29 mouse cellular contexts compared by ENCODE assay signal in the genomic region with DNA sequence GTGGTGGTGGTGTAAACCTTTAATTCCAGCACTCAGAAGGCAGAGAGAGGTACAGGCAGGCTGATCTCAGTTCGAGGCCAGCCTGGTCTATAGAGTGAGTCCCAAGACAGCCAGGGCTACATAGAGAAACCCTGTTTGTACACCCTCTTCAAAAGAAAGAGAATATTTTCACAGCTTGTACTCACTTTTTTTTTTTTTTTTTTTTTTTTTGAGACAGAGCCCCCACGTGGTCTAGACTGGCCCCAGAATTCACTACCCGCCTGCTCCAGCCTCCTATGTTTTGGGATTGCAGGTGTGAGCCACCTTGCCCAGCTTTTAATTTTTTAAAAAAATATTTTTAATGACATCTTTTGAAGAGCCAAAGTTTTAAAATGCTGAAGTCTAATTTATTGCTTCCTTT. TPM values are rescaled to one million over a fixed set of nuclear protein-coding genes. Genes with fewer than 3 reads are reported as not detected.
A peak's percentile ranks its signal among the peaks of the same experiment; 100 is the strongest.
DNase-seq lines count a peak whose midpoint lies in the region; ATAC-seq lines count a peak whose summit lies in the region.
"Had no signal": no experiment of that assay in that cellular context is flagged by ENCODE, and none has a peak within 500 bp of the region (broad histone marks: within the 10 kb centered on the region; RNA-seq: fewer than 3 reads in every experiment).

No protein-coding gene starts in this region.

- peak; percentile 72 for DNase-seq in midbrain, embryonic 11.5 days (ENCODE audit: low spot score, missing footprints)
- no peak for DNase-seq in midbrain, embryonic 10.5 days (ENCODE audit: low spot score)
- DNase-seq in kidney, postnatal 10 days, result no peak
- no peak for DNase-seq in kidney, postnatal 14 days
- DNase-seq: adrenal gland, postnatal 10 days; adrenal gland, postnatal 36 days; cerebellum, adult 18-20 months; cerebellum, adult 9-10 months; cerebellum, postnatal 14 days; gastrocnemius, adult 2 months; gastrocnemius, postnatal 14 days; heart, postnatal 10 days; heart, postnatal 36 days had no signal

- no peak for ATAC-seq in midbrain, embryonic 11.5 days (ENCODE audit: low FRiP score)
- ATAC-seq in liver, embryonic 12.5 days, result no peak
- ATAC-seq in liver, embryonic 15.5 days (ENCODE audit: insufficient read depth), result no peak
- ATAC-seq in heart, embryonic 12.5 days (ENCODE audit: insufficient number of reproducible peaks, low FRiP score), result no peak
- ATAC-seq: CD4-positive, CD25-positive, alpha-beta regulatory T cell, adult 4 months; forebrain, embryonic 16.5 days; hindbrain, embryonic 16.5 days; Patski had no signal

- no peaks in the 10 kb centered on the region for H3K36me3 ChIP-seq in midbrain, embryonic 11.5 days (ENCODE audit: control insufficient read depth, insufficient read depth, low read length)
- H3K36me3 ChIP-seq in midbrain, embryonic 10.5 days, result no peaks in the 10 kb centered on the region
- no peaks in the 10 kb centered on the region for H3K36me3 ChIP-seq in liver, embryonic 12.5 days
- no peaks in the 10 kb centered on the region for H3K36me3 ChIP-seq in liver, embryonic 15.5 days (replicated peaks)
- H3K36me3 ChIP-seq in heart, embryonic 12.5 days, result no peaks in the 10 kb centered on the region
- H3K36me3 ChIP-seq: embryonic facial prominence, embryonic 12.5 days; embryonic facial prominence, embryonic 15.5 days; forebrain, embryonic 12.5 days; heart, embryonic 15.5 days; hindbrain, embryonic 10.5 days; hindbrain, embryonic 13.5 days had no signal

- no peaks in the 10 kb centered on the region for H3K27me3 ChIP-seq in midbrain, embryonic 11.5 days (ENCODE audit: control insufficient read depth, insufficient read depth, low read length)
- H3K27me3 ChIP-seq in midbrain, embryonic 10.5 days (ENCODE audit: low read depth, poor library complexity, severe bottlenecking), result no peaks in the 10 kb centered on the region
- H3K27me3 ChIP-seq in liver, embryonic 12.5 days (replicated peaks), result no peaks in the 10 kb centered on the region
- no peaks in the 10 kb centered on the region for H3K27me3 ChIP-seq in liver, embryonic 15.5 days
- no peaks in the 10 kb centered on the region for H3K27me3 ChIP-seq in heart, embryonic 12.5 days (replicated peaks)
- H3K27me3 ChIP-seq: embryonic facial prominence, embryonic 12.5 days; embryonic facial prominence, embryonic 15.5 days; forebrain, embryonic 12.5 days; hindbrain, embryonic 13.5 days; Patski had no signal

- no peaks in the 10 kb centered on the region for H3K9me3 ChIP-seq in midbrain, embryonic 11.5 days (ENCODE audit: control insufficient read depth, low read length)
- H3K9me3 ChIP-seq in midbrain, embryonic 10.5 days (replicated peaks), result no peaks in the 10 kb centered on the region
- H3K9me3 ChIP-seq in liver, embryonic 12.5 days (replicated peaks), result no peaks in the 10 kb centered on the region
- H3K9me3 ChIP-seq in liver, embryonic 15.5 days (replicated peaks), result no peaks in the 10 kb centered on the region
- H3K9me3 ChIP-seq in heart, embryonic 12.5 days (replicated peaks), result no peaks in the 10 kb centered on the region
- H3K9me3 ChIP-seq: embryonic facial prominence, embryonic 12.5 days; embryonic facial prominence, embryonic 15.5 days; forebrain, embryonic 12.5 days; heart, embryonic 15.5 days; hindbrain, embryonic 10.5 days; hindbrain, embryonic 13.5 days had no signal

- H3K4me1 ChIP-seq in midbrain, embryonic 11.5 days (ENCODE audit: control insufficient read depth, insufficient read depth, low read length), result no peaks in the 10 kb centered on the region
- H3K4me1 ChIP-seq in midbrain, embryonic 10.5 days, result no peaks in the 10 kb centered on the region
- peaks cover 75% of the 10 kb centered on the region for H3K4me1 ChIP-seq in liver, embryonic 12.5 days
- peaks cover 71% of the 10 kb centered on the region for H3K4me1 ChIP-seq in liver, embryonic 15.5 days (replicated peaks)
- H3K4me1 ChIP-seq in heart, embryonic 12.5 days (replicated peaks), result peaks cover 10% of the 10 kb centered on the region
- H3K4me1 ChIP-seq: embryonic facial prominence, embryonic 12.5 days; embryonic facial prominence, embryonic 15.5 days; forebrain, embryonic 12.5 days; hindbrain, embryonic 10.5 days; hindbrain, embryonic 13.5 days had no signal

- 64% methylated on average over 3 of the region's 3 CpGs for WGBS in midbrain, embryonic 11.5 days
- WGBS in midbrain, embryonic 10.5 days, result 79% methylated on average over 3 of the region's 3 CpGs
- 57% methylated on average over 3 of the region's 3 CpGs for WGBS in liver, embryonic 12.5 days (ENCODE audit: insufficient replicate concordance)
- WGBS in liver, embryonic 15.5 days (ENCODE audit: insufficient replicate concordance), result 59% methylated on average over 3 of the region's 3 CpGs
- WGBS in heart, embryonic 12.5 days, result 70% methylated on average over 3 of the region's 3 CpGs

- H3K27ac ChIP-seq in midbrain, embryonic 11.5 days (ENCODE audit: low read depth, low read length), result no peak overlapping the region
- no peak overlapping the region for H3K27ac ChIP-seq in midbrain, embryonic 10.5 days (replicated peaks)
- peak overlapping the region; percentile 91 for H3K27ac ChIP-seq in liver, embryonic 12.5 days
- peak overlapping the region; percentile 94 for H3K27ac ChIP-seq in liver, embryonic 15.5 days (replicated peaks)
- H3K27ac ChIP-seq in heart, embryonic 12.5 days (ENCODE audit: poor library complexity, severe bottlenecking), result no peak overlapping the region
- H3K27ac ChIP-seq: embryonic facial prominence, embryonic 12.5 days; embryonic facial prominence, embryonic 15.5 days; forebrain, embryonic 12.5 days; gastrocnemius, adult 2 months; heart, embryonic 15.5 days; hindbrain, embryonic 10.5 days; hindbrain, embryonic 13.5 days had no signal

- H3K4me3 ChIP-seq in midbrain, embryonic 11.5 days (ENCODE audit: low read depth, low read length), result no peak overlapping the region
- no peak overlapping the region for H3K4me3 ChIP-seq in midbrain, embryonic 10.5 days
- H3K4me3 ChIP-seq in liver, embryonic 12.5 days, result no peak overlapping the region
- H3K4me3 ChIP-seq in liver, embryonic 15.5 days (replicated peaks), result no peak overlapping the region
- H3K4me3 ChIP-seq in heart, embryonic 12.5 days, result no peak overlapping the region
- H3K4me3 ChIP-seq: embryonic facial prominence, embryonic 12.5 days; embryonic facial prominence, embryonic 15.5 days; forebrain, embryonic 12.5 days; gastrocnemius, adult 2 months; heart, embryonic 15.5 days; hindbrain, embryonic 10.5 days; hindbrain, embryonic 13.5 days had no signal

- H3K4me2 ChIP-seq in midbrain, embryonic 11.5 days, result no peak overlapping the region
- no peak overlapping the region for H3K4me2 ChIP-seq in liver, embryonic 12.5 days
- peak overlapping the region; percentile 72; the same call in 1 of the 2 replicates for H3K4me2 ChIP-seq in liver, embryonic 15.5 days
- H3K4me2 ChIP-seq in heart, embryonic 12.5 days, result no peak overlapping the region
- H3K4me2 ChIP-seq: embryonic facial prominence, embryonic 12.5 days; embryonic facial prominence, embryonic 15.5 days; forebrain, embryonic 12.5 days; heart, embryonic 11.5 days; heart, embryonic 15.5 days; hindbrain, embryonic 13.5 days had no signal

- no peak overlapping the region for H3K9ac ChIP-seq in midbrain, embryonic 11.5 days (ENCODE audit: low read length)
- H3K9ac ChIP-seq in liver, embryonic 12.5 days, result no peak overlapping the region
- no peak overlapping the region for H3K9ac ChIP-seq in liver, embryonic 15.5 days
- H3K9ac ChIP-seq in heart, embryonic 12.5 days, result no peak overlapping the region
- H3K9ac ChIP-seq: embryonic facial prominence, embryonic 12.5 days; embryonic facial prominence, embryonic 15.5 days; forebrain, embryonic 12.5 days; heart, embryonic 15.5 days; hindbrain, embryonic 13.5 days had no signal

RNA-seq across cellular contexts. Expression of gene Msmp, which starts 19.8 kb away (rescaled TPM):
- 0.63 TPM in 1 of 2 replicates, not detected in the other for polyA plus RNA-seq in midbrain, embryonic 11.5 days (2014; fragmentation: Nextera tagmentation; extraction: Ambion mirVana)
- 0.32 and 0.74 TPM in 2 replicates for polyA plus RNA-seq in midbrain, embryonic 10.5 days (2016; fragmentation: Nextera tagmentation; extraction: Ambion mirVana)
- 1.1 TPM in 1 of 2 replicates, not detected in the other for polyA plus RNA-seq in liver, embryonic 12.5 days (2016; fragmentation: Nextera tagmentation; extraction: Ambion mirVana)
- 0.58 TPM in 1 of 2 replicates, not detected in the other for polyA plus RNA-seq in liver, embryonic 15.5 days (2015; fragmentation: Nextera tagmentation; extraction: Ambion mirVana)
- 0.50 and 1.3 TPM in 2 replicates for polyA plus RNA-seq in heart, embryonic 12.5 days (2016; fragmentation: Nextera tagmentation; extraction: Ambion mirVana)
- polyA plus RNA-seq: C2C12; CD4-positive, CD25-positive, alpha-beta regulatory T cell, adult 4 months; frontal cortex, adult 2 months; heart, embryonic 11.5 days; hindbrain, embryonic 13.5 days; Patski had no signal

RNA-seq across cellular contexts. Expression of gene Gba2, which starts 25.4 kb away (rescaled TPM):
- 24.5 and 26.1 TPM in 2 replicates for polyA plus RNA-seq in midbrain, embryonic 11.5 days (2014; fragmentation: Nextera tagmentation; extraction: Ambion mirVana)
- polyA plus RNA-seq in midbrain, embryonic 10.5 days (2016; fragmentation: Nextera tagmentation; extraction: Ambion mirVana), result 26.7 and 31.6 TPM in 2 replicates
- polyA plus RNA-seq in liver, embryonic 12.5 days (2016; fragmentation: Nextera tagmentation; extraction: Ambion mirVana), result 23.5 and 23.6 TPM in 2 replicates
- polyA plus RNA-seq in liver, embryonic 15.5 days (2015; fragmentation: Nextera tagmentation; extraction: Ambion mirVana), result 16.7 and 18.8 TPM in 2 replicates
- 25.5 and 25.8 TPM in 2 replicates for polyA plus RNA-seq in heart, embryonic 12.5 days (2016; fragmentation: Nextera tagmentation; extraction: Ambion mirVana)

RNA-seq across cellular contexts. Expression of gene Rgp1, which starts 25.6 kb away (rescaled TPM):
- 22.0 and 25.2 TPM in 2 replicates for polyA plus RNA-seq in midbrain, embryonic 11.5 days (2014; fragmentation: Nextera tagmentation; extraction: Ambion mirVana)
- polyA plus RNA-seq in midbrain, embryonic 10.5 days (2016; fragmentation: Nextera tagmentation; extraction: Ambion mirVana), result 20.7 and 21.0 TPM in 2 replicates
- polyA plus RNA-seq in liver, embryonic 12.5 days (2016; fragmentation: Nextera tagmentation; extraction: Ambion mirVana), result 17.4 and 18.0 TPM in 2 replicates
- polyA plus RNA-seq in liver, embryonic 15.5 days (2015; fragmentation: Nextera tagmentation; extraction: Ambion mirVana), result 13.6 and 15.7 TPM in 2 replicates
- polyA plus RNA-seq in heart, embryonic 12.5 days (2016; fragmentation: Nextera tagmentation; extraction: Ambion mirVana), result 20.4 and 26.4 TPM in 2 replicates

RNA-seq across cellular contexts. Expression of gene Npr2, which starts 27.6 kb away (rescaled TPM):
- 14.0 and 15.5 TPM in 2 replicates for polyA plus RNA-seq in midbrain, embryonic 11.5 days (2014; fragmentation: Nextera tagmentation; extraction: Ambion mirVana)
- 11.7 and 14.3 TPM in 2 replicates for polyA plus RNA-seq in midbrain, embryonic 10.5 days (2016; fragmentation: Nextera tagmentation; extraction: Ambion mirVana)
- 1.5 and 2.1 TPM in 2 replicates for polyA plus RNA-seq in liver, embryonic 12.5 days (2016; fragmentation: Nextera tagmentation; extraction: Ambion mirVana)
- 0.70 and 0.88 TPM in 2 replicates for polyA plus RNA-seq in liver, embryonic 15.5 days (2015; fragmentation: Nextera tagmentation; extraction: Ambion mirVana)
- 11.0 and 11.2 TPM in 2 replicates for polyA plus RNA-seq in heart, embryonic 12.5 days (2016; fragmentation: Nextera tagmentation; extraction: Ambion mirVana)
- polyA plus RNA-seq: CD4-positive, CD25-positive, alpha-beta regulatory T cell, adult 4 months had no signal

RNA-seq across cellular contexts. Expression of gene Tln1, which starts 41.6 kb away (rescaled TPM):
- 38.4 and 40.4 TPM in 2 replicates for polyA plus RNA-seq in midbrain, embryonic 11.5 days (2014; fragmentation: Nextera tagmentation; extraction: Ambion mirVana)
- 43.3 and 47.2 TPM in 2 replicates for polyA plus RNA-seq in midbrain, embryonic 10.5 days (2016; fragmentation: Nextera tagmentation; extraction: Ambion mirVana)
- 73.3 and 75.5 TPM in 2 replicates for polyA plus RNA-seq in liver, embryonic 12.5 days (2016; fragmentation: Nextera tagmentation; extraction: Ambion mirVana)
- 37.5 and 40.3 TPM in 2 replicates for polyA plus RNA-seq in liver, embryonic 15.5 days (2015; fragmentation: Nextera tagmentation; extraction: Ambion mirVana)
- 117 and 124 TPM in 2 replicates for polyA plus RNA-seq in heart, embryonic 12.5 days (2016; fragmentation: Nextera tagmentation; extraction: Ambion mirVana)

Comparison
In these comparisons a context has a peak if more than half of its experiments do, and no peak if none do; other contexts are left out.
1. H3K27ac ChIP-seq: peak in liver, embryonic 12.5 days (single experiment) and liver, embryonic 15.5 days (single experiment); none in midbrain, embryonic 11.5 days (single experiment), midbrain, embryonic 10.5 days (single experiment) and heart, embryonic 12.5 days (single experiment).